Mouse (Mus musculus) liver, adult 10 weeks (tissue): ENCODE results near the gene Pld5. TPM values are rescaled to one million over a fixed set of nuclear protein-coding genes. Genes with fewer than 3 reads are reported as not detected.

ENCODE experiments used
- polyA plus RNA-seq: library from polyadenylated mRNA; stranded (reverse); fragments of 350-450 nt; fragmentation: Illumina TruSeq; extraction: RNeasy Lipid Tissue Mini Kit (QIAGEN cat#74804); gene quantifications from one replicate; pipeline ENCODE4 v1.2.3, GENCODE M21; 2014; ENCODE audit warnings: low read depth, low replicate concordance

Gene Pld5
- not detected for polyA plus RNA-seq

DNA sequence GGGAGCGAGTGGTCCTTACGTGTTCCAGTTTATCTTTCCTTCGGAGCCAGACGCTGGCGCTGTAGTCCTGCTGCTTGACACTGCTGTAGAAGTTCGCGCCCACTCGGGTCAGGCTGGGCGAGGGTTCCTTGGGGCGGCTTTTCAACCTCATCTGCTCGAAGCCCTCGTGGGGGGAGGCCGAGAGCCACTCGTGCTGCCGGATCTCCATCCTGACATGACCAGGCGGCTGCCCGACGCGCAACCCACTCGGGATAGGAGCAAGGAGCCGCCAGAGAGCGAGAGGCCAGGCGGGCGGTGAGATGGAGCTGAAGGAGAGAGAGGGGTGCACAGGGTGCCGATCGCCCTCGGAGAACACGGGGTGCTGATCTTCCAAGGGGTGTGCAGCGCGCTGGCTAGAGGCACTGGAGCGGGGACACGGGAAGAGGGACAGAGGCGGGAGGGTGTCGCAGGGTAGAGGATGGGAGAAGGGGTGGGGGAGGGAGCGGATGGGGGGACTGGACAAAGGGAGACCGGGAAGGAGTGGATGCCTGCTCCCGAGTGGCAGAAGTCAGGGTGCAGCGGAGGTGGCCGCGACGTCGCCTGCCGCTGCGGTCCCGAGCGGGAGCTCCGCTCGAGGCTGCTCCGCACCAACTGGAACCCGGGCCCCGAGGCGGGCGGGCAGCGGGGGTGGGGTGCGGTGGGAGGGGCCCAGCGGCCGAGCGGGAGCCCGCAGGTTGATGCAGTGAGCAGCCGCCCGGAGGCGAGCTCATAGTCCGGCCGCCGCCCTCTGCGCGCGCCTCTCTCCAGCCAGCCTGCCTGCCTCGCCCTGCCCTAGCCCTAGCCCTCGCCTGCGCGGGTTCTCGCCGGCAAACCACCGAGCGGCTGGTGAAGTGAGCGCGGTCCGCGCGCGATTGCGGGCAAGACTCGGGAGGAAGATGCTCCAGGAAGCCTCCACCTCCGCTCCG lies at the start of gene Pld5:
TSS of gene Pld5 (minus strand) at position 646 of the 944 bp plus-strand sequence.

GRCm38 (mm10) chr1:175979014-175979413 lies 296.1 kb downstream of the Pld5 start, which contains the start of gene Rbm8a2:
Gene Rbm8a2 (minus strand): TSS chr1:175979114.

GRCm38 (mm10) chr1:175920029-175920428 lies 355.1 kb downstream of the Pld5 start, which contains the start of gene Gm38100:
Gene Gm38100 (plus strand): TSS chr1:175920329.

